Mouse (Mus musculus) CH12.LX (cell line): ENCODE data around the gene Gm20538.

Source experiments
- CHD2 ChIP-seq: IDR thresholded peaks from 2 replicates; pipeline ENCODE4 v1.6.1; 2011; ENCODE audit warnings: low read length, improper control_type of control experiment
- CTCF ChIP-seq, 2 experiments: IDR thresholded peaks in 1 of 2; conservative IDR thresholded peaks in 1 of 2; 2 replicates each; pipeline ENCODE4 v1.5.1; 2011 to 2012; ENCODE audit warnings: low read depth in 2 of 2, low read length in 2 of 2, improper control_type of control experiment in 1 of 2, inconsistent platforms in 1 of 2, mild to moderate bottlenecking in 1 of 2, moderate library complexity in 1 of 2
- EP300 ChIP-seq: IDR thresholded peaks from 2 replicates; pipeline ENCODE4 v1.6.1; 2011; ENCODE audit warnings: low read length, improper control_type of control experiment
- ETS1 ChIP-seq: conservative IDR thresholded peaks from 2 replicates; pipeline ENCODE4 v1.6.1; 2012; ENCODE audit warnings: low read depth, mild to moderate bottlenecking, inconsistent platforms, low read length, improper control_type of control experiment, moderate library complexity
- IRF4 ChIP-seq: IDR thresholded peaks from 2 replicates; pipeline ENCODE4 v1.6.1; 2014; ENCODE audit warnings: low read depth, mild to moderate bottlenecking, inconsistent platforms, low read length, improper control_type of control experiment
- JUND ChIP-seq: conservative IDR thresholded peaks from 2 replicates; pipeline ENCODE4 v1.6.1; 2011; ENCODE audit warnings: low read depth, low read length, improper control_type of control experiment
- MEF2A ChIP-seq: IDR thresholded peaks from 2 replicates; pipeline ENCODE4 v1.6.1; 2014; ENCODE audit warnings: low read depth, mild to moderate bottlenecking, inconsistent platforms, low read length, improper control_type of control experiment, borderline replicate concordance
- POLR2A ChIP-seq: IDR thresholded peaks from 2 replicates; pipeline ENCODE4 v1.6.1; 2011; ENCODE audit warnings: low read depth, mild to moderate bottlenecking, improper control_type of control experiment, low read length
- SMC3 ChIP-seq: IDR thresholded peaks from 2 replicates; pipeline ENCODE4 v1.6.1; 2011; ENCODE audit warnings: low read depth, low read length, improper control_type of control experiment
- ZC3H11A ChIP-seq: IDR thresholded peaks from 2 replicates; pipeline ENCODE4 v1.6.1; 2012; ENCODE audit warnings: low read depth, mild to moderate bottlenecking, inconsistent platforms, low read length, improper control_type of control experiment
- ZNF384 ChIP-seq: IDR thresholded peaks from 2 replicates; pipeline ENCODE4 v1.6.1; 2012; ENCODE audit warnings: low read depth, low read length, improper control_type of control experiment, inconsistent platforms

GRCm38 (mm10) chr19:44501925-44502324 lies 50.7 kb downstream of the Gm20538 start:
- TF ChIP-seq ZNF384 (no peak), CTCF (conservative IDR thresholded peaks at IDR 0.05 in 1 of 2, IDR thresholded peaks at IDR 0.05 in 1 of 2; ENCODE audit: low read depth in 2 of 2, low read length in 2 of 2) (no peak), POLR2A (no peak), EP300 (no peak), MEF2A (no peak), JUND (no peak), SMC3 (no peak), IRF4 (no peak), CHD2 (no peak), ZC3H11A (no peak), ETS1 (no peak)
